Mouse (Mus musculus) brain, embryonic 14.5 days (tissue): ENCODE results near the gene Pomgnt1. TPM values are rescaled to one million over a fixed set of nuclear protein-coding genes. Genes with fewer than 3 reads are reported as not detected.
A peak's percentile ranks its signal among the peaks of the same experiment; 100 is the strongest.

ENCODE experiments used
- DNase-seq: peaks from one replicate; pipeline ENCODE4 v3.0.0-alpha.2; 2011; ENCODE audit warnings: low read depth
- CTCF ChIP-seq: fragments of 200-500 bp; IDR thresholded peaks from 2 replicates; pipeline ENCODE4 v1.5.1; 2012; ENCODE audit warnings: inconsistent platforms, mild to moderate bottlenecking, moderate library complexity, borderline replicate concordance; ENCODE audit not compliant: insufficient read depth, insufficient read length; ENCODE audit errors: extremely low read depth
- POLR2A ChIP-seq: fragments of 200-500 bp; IDR thresholded peaks from 2 replicates; pipeline ENCODE4 v1.6.1; 2012; ENCODE audit warnings: mild to moderate bottlenecking, inconsistent platforms, borderline replicate concordance; ENCODE audit not compliant: poor library complexity, insufficient read depth, insufficient read length, severe bottlenecking; ENCODE audit errors: extremely low read depth
- polyA plus RNA-seq: library from polyadenylated mRNA; depleted of rRNA; stranded (reverse); fragments of >200 nt; gene quantifications from 2 replicates; pipeline ENCODE4 v1.2.3, GENCODE M21; 2012; rRNA removed

The Pomgnt1 gene
- 73.2 and 79.8 TPM in 2 replicates for polyA plus RNA-seq

DNA sequence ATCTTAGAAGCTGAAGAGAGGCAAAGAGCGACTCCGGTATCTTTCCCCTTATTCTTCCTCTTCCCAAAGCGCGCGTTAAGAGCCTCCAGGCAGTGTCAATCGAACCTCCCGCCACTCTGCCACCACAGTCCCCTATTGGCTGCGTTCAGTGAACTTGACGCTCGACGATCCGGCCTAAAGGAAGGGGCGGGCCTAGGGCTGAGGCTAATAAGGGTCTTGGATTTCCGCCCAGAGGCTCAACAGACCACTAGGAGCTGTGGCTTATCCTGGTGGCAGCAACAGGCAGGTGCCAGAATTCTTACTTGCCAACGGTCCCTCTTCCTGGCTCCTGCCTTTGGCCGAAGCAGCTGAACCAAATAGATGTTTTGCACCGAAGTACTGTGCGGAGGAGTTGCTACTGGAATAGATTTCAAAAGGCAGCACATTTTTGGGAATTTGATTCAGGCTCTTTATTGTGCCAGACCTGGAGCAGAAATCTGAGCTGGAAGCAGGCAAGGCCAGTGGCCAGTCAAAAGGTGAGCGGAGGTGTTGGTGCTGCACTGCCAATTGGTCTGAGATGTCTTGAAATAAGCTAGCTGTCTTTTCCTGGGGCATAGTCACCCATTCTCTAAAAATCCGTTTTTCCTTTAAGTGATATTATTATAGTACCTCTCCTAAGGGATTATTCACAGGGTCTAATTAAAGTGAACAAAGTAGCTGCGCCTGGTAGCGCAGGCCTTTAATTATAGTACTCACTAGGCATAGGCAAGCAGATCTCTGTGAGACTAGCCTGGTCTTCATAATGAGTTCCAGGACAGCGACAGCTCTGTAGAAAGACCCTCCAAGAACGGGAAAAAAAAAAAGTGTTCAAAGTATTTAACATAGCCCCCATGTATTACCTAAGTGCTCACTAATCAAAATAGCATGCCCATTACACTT is at the start of gene Pomgnt1, which contains the start of gene Rad54l:
Pomgnt1 (plus strand) TSS at position 239 of the 918 bp plus-strand sequence.
Rad54l (minus strand) TSS at position 89 of the 918 bp plus-strand sequence.
- peak; percentile 56; the same call in 1 of the 2 replicates for TF ChIP-seq CTCF
- TF ChIP-seq POLR2A: peak; percentile 25; the same call in 1 of the 2 replicates
- peak; percentile 99 for DNase-seq

DNA sequence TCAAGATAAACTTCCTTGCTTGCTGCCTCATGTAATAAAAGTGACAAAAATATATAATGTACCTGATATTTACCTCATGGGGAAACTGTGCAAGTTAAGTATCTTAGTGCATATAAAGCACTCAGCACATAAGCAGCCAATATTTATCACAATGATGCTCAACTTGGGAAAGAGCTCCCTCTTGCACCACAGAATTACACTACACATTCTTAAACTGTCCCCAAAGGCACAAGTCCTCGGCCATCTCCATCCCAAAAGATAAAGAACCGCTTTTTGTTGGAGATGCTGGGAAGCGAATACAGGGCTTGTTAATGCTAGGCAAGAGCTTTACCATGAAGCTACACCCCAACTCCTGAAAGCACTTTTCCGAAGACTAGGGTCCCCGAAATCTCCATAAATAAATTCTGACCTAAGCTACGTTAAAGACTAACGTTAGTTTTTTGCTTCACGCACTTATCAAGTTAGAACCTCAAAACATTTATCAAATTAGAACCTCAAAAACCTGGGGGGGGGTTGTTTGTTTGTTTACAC is 49.4 kb upstream of the Pomgnt1 start:
- no peak for TF ChIP-seq CTCF
- no peak for TF ChIP-seq POLR2A
- peak; percentile 62 for DNase-seq

DNA sequence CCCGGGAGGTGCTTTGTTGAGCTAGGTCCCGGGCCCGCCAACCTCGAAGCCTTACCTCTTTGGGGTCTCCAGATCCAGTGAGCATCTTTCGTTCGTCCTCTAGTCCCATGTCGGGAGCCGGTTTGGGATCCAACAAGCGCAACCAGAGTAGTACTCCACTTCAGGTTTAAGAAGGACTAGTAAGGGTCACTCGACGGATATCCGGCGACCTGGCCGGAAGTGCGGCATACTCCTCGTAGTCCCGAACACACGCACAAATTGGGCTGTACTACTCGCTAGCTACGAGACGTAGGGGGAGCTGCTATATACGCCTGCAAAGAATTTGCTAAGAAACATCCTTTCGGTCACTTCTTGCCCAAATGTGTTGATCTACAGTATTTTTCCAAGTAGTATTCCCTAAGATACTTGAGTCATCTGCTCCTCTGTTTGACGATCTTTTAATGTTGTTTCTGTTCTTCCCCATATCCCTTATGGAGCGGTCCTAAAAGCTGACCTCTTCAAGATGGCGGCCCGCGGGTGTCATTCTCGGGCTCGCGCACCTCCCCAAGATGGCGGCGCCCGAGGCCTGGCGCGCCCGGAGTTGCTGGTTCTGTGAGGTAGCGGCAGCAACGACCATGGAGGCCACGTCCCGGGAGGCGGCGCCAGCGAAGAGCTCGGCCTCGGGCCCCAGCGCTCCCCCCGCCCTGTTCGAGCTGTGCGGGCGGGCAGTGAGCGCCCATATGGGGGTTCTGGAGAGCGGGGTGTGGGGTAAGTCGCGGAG is 48.6 kb upstream of the Pomgnt1 start, which contains the start of the genes Uqcrh and Lrrc41:
Uqcrh (minus strand) TSS at position 211 of the 760 bp plus-strand sequence.
Lrrc41 (plus strand) TSS at position 409 of the 760 bp plus-strand sequence.
- DNase-seq: peak; percentile 99
- TF ChIP-seq CTCF (no peak), POLR2A (peak; percentile 96)

DNA sequence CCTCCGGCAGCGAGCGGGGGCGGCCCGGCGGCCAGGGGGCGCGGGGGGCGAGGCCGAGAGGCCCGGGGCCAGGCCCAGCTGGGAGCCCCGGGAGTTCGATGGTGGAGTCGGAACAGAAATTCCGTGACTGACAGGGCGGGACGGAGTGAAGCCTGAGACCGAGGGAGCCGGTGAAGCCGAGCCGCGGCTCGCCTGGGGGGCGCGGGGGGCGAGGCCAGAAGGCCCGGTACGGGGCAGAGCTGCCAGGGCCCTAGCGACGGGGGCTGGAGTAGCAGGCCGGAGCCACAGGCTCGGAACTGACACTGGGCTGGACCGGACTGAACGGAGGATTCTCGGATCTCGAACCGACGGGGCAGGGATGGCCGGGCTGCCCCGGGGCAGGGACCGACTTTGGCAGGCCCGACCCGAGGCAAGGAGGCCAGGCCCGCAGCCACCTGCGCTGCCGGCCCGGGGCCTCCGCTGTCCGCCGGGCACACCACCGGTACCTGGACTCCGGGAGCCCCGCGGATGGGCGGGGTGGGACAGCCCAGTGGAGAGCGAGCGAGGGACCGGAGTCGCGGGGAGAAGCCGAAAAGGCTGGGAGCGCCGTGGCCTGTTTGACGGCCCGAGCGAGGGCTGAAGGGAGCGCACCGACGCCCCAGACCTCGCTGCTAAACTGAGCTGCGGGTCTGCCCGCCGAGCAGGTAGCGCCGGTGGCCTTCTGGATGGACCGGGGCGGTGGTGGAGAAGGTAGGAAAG is 47.8 kb upstream of the Pomgnt1 start:
- TF ChIP-seq CTCF: peak; percentile 41; the same call in 1 of the 2 replicates
- no peak for TF ChIP-seq POLR2A
- DNase-seq: peak; percentile 72

DNA sequence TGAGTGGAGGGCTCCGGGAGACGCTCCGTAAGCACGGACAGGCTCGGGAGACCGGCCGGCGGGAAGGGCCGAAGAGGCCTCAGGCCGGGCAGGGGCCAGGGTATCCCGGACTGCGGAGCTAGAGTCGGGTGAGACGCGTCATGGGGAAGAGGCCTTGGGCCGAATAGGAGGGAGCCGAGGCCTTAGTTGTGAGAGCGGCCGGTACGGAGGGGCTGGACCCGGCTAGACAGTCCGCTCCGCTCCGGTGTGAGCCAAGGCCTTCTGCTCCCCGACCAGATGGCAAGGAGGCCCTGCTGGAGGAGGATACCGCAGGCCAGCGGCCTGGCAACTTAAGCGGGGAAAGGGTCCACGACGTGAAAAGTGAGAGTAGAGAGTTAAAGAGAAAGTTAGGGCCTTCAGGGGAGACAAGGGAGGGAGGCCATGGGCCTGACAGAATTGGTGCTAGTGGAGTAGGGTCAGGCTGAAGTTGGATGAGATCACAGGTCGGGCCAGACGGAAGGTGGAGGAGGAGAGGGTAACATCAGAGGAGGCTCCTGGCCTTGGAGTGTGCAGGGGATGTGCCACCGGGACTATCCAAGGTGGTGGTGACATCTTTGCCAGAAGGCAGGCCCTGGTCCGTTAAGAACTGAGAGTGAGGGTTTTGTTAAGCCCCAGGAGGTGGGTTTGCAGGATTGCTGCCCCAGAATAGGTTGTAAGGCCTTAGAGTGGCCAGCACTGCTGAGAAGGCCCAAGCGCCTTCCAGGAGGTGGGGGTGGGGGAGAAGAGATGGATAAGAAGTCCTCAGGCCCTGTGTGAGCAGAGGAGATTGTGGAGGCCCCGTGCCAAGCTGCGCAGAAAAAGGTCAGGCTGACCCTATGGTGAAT is 47.0 kb upstream of the Pomgnt1 start:
- no peak for TF ChIP-seq POLR2A
- TF ChIP-seq CTCF: no peak
- peak; percentile 51 for DNase-seq

DNA sequence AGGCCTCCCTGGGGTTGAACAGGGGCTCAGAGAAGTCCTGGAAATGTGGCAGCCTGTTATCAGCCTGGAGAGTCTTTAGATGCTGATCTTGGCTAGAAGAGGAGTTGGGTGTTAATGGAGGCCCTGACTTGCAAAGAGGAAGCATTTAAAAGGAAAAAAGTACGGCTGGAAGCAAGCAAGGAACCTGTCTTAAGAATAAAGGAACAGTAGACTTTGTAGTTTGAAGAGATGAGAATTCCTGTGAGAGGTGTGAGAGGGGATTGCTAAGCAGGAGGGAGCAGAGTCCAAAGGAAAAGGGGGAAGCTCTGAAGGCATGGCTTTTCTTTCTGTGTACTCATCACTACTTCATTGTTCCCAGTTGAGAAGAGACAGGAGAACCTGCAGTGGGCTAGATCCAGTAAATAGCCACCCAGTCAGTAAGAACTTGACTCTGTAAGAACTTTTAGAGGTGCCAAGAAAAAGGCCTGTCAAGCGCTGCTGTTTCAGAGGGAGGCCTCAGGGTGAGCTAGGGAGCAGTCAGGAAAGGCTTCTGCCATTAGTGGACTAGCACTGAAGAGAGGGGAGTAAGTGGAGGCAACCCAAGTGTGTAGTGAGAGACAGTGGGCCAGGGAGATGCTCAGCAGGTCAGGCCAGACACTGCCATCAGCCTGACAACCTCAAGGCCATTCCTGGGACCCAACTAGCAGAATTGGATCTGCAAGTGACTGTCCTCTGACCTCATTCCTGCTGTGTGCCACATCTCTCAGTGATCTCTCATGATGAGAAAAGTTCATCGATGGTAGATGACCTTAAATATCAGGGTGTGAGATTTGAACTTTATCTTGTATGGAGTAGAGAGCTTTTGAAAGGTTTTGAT is 46.2 kb upstream of the Pomgnt1 start:
- no peak for DNase-seq
- TF ChIP-seq POLR2A: no peak
- TF ChIP-seq CTCF: no peak

DNA sequence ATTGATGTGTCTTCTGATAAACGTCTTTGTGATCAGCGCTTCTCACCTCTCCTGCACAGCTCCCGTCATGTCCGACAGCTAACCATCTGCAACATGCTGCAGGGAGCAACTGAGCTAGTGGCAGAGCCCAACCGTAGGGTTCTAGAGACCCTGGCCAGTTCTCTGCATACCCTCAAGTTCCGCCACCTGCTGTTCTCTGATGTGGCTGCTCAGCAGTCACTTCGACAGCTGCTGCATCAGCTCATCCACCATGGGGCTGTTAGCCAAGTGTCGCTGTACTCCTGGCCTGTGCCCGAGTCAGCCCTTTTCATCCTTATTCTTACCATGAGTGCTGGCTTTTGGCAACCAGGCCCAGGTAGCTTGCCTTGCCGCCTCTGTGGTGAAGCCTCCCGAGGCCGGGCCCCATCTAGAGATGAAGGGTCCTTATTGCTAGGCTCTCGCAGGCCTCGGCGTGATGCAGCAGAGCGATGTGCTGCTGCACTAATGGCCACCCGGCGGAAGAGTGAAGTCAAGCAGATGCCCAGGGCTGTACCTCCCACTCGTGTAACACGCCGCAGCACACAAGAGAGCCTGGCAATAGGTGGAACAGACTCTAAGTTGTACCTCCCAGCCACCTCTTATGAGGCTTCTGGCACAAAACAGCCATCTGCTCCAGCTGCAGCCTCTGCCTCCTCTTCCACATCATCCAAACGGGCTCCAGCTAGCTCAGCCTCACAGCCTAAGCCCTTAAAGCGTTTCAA is 35.0 kb upstream of the Pomgnt1 start:
- no peak for DNase-seq
- TF ChIP-seq CTCF (no peak), POLR2A (no peak)

DNA sequence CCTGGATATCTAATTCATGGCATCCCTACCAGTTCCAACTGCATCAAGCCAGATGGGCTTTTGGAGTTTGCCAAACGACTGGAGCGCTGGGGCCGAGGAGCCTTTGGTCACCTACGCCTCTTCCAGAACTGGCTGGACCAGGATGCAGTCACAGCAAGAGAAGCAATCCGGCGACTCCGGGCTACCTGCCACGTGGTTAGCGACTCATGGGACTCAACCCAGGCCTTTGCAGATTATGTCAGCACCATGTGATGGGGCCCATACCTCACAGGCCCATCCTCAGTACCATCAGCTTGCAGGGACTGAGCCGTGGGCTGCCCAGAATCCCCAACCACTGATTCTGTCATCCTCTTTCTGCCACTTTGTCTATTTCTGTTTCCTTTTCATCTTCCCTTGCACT is 27.3 kb upstream of the Pomgnt1 start:
- no peak for DNase-seq
- TF ChIP-seq POLR2A (no peak), CTCF (no peak)
